Mouse (Mus musculus) midbrain, embryonic 13.5 days (tissue): ENCODE measurements at regions not wholly inside any gene's neighbourhood (a gene's known extent, or its start where the extent isn't known, plus 50 kb on each side); places are given as distances from the start of the nearest gene placed in this dataset.

Experiments
- ATAC-seq: fragments of 200-750 bp; cut with Nextera tagmentation; 2 replicates; pipeline ENCODE4 v1.8.0; 2017; ENCODE audit warnings: mild to moderate bottlenecking, moderate TSS enrichment, moderate library complexity
- H3K27ac ChIP-seq: fragments of 300-500 bp; sonication (generic); 2 replicates; pipeline ENCODE4 v1.5.1; 2015; ENCODE audit warnings: inconsistent platforms, mild to moderate bottlenecking, moderate library complexity
- H3K27me3 ChIP-seq: fragments of 300-500 bp; sonication (generic); 2 replicates; pipeline ENCODE4 v1.6.1; 2015; ENCODE audit warnings: mild to moderate bottlenecking, inconsistent platforms
- H3K36me3 ChIP-seq: fragments of 300-500 bp; sonication (generic); 2 replicates; pipeline ENCODE4 v1.6.1; 2015; ENCODE audit warnings: mild to moderate bottlenecking, inconsistent platforms
- H3K4me1 ChIP-seq: fragments of 300-500 bp; sonication (generic); replicated peaks from 2 replicates; pipeline ENCODE4 v1.6.1; 2015; ENCODE audit warnings: inconsistent platforms
- H3K4me2 ChIP-seq: fragments of 300-500 bp; sonication (generic); replicated peaks from 2 replicates; pipeline ENCODE4 v1.6.1; 2015; ENCODE audit warnings: moderate library complexity, mild to moderate bottlenecking, inconsistent platforms
- H3K4me3 ChIP-seq: fragments of 300-500 bp; sonication (generic); replicated peaks from 2 replicates; pipeline ENCODE4 v1.5.1; 2015; ENCODE audit warnings: mild to moderate bottlenecking, inconsistent platforms
- H3K9ac ChIP-seq: fragments of 300-500 bp; sonication (generic); replicated peaks from 2 replicates; pipeline ENCODE4 v1.6.1; 2015; ENCODE audit warnings: mild to moderate bottlenecking, inconsistent platforms
- H3K9me3 ChIP-seq: fragments of 300-500 bp; sonication (generic); 2 replicates; pipeline ENCODE4 v1.6.1; 2016; ENCODE audit warnings: mild to moderate bottlenecking, inconsistent platforms
- WGBS: fragments of 180-500 bp; shearing (Covaris S2); methylation state at CpG from one replicate; pipeline ENCODE4 v1.1.7; 2015; 5-methylcytosine and 5-hydroxymethylcytosine counted together

- Histone ChIP-seq H3K4me2 (no peak overlapping the region), H3K9me3 (no peaks in the 10 kb centered on the region), H3K9ac (no peak overlapping the region), H3K27me3 (no peaks in the 10 kb centered on the region), H3K36me3 (no peaks in the 10 kb centered on the region), H3K4me3 (no peak overlapping the region), H3K4me1 (no peaks in the 10 kb centered on the region), H3K27ac (no peak overlapping the region)
- WGBS, result 91% methylated on average over 4 of the region's 4 CpGs
- no peak for ATAC-seq
These were observed 180.6 kb upstream of the Arrdc4 start for GRCm38 (mm10) chr7:68929669-68930068.

DNA sequence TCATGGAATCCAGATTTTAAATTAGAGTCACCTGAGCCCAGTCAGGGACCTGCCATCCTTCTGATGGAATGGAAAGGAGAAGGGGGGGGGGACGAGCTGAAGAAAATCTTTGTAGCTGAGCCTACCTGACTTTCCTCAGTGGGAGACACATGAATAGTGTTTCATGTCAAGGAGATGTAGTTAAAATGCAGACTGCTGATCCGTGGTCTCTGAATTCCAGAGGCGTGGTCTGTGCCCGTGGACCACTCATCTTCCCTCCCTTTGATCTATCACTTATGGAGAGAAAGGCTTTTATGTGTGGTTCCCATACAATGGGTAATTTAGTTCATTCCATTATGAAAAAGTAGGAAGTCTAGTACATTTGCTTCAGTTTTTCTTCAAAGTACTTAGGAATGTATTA lies 176.6 kb upstream of the Arrdc4 start:
- H3K4me2 ChIP-seq, result no peak overlapping the region
- H3K4me1 ChIP-seq, result no peaks in the 10 kb centered on the region
- no peak overlapping the region for H3K4me3 ChIP-seq
- H3K36me3 ChIP-seq, result no peaks in the 10 kb centered on the region
- H3K27ac ChIP-seq, result no peak overlapping the region
- no peaks in the 10 kb centered on the region for H3K9me3 ChIP-seq
- no peak for ATAC-seq
- H3K27me3 ChIP-seq, result no peaks in the 10 kb centered on the region
- WGBS, result 47% methylated on average over 4 of the region's 4 CpGs
- H3K9ac ChIP-seq, result no peak overlapping the region

- no peak overlapping the region for H3K9ac ChIP-seq
- no peaks in the 10 kb centered on the region for H3K4me1 ChIP-seq
- H3K4me2 ChIP-seq, result no peak overlapping the region
- WGBS, result 93% methylated on average over 9 of the region's 9 CpGs
- no peak for ATAC-seq
- H3K9me3 ChIP-seq, result no peaks in the 10 kb centered on the region
- H3K27me3 ChIP-seq, result no peaks in the 10 kb centered on the region
- no peak overlapping the region for H3K4me3 ChIP-seq
- H3K27ac ChIP-seq, result no peak overlapping the region
- H3K36me3 ChIP-seq, result no peaks in the 10 kb centered on the region
These were observed 169.8 kb upstream of the Arrdc4 start for GRCm38 (mm10) chr7:68918632-68919435.

- ATAC-seq, result no peak
- Histone ChIP-seq H3K27ac (no peak overlapping the region), H3K9me3 (no peaks in the 10 kb centered on the region), H3K9ac (no peak overlapping the region), H3K4me2 (no peak overlapping the region), H3K36me3 (no peaks in the 10 kb centered on the region), H3K4me1 (no peaks in the 10 kb centered on the region), H3K27me3 (no peaks in the 10 kb centered on the region), H3K4me3 (no peak overlapping the region)
- 40% methylated on average over 2 of the region's 2 CpGs for WGBS
These were observed 168.8 kb upstream of the Arrdc4 start for GRCm38 (mm10) chr7:68917876-68918200.

GRCm38 (mm10) chr7:68917137-68917875 lies 168.3 kb upstream of the Arrdc4 start:
- H3K9me3 ChIP-seq, result no peaks in the 10 kb centered on the region
- H3K36me3 ChIP-seq, result no peaks in the 10 kb centered on the region
- no peak overlapping the region for H3K4me2 ChIP-seq
- H3K4me1 ChIP-seq, result no peaks in the 10 kb centered on the region
- no peaks in the 10 kb centered on the region for H3K27me3 ChIP-seq
- H3K27ac ChIP-seq, result no peak overlapping the region
- H3K9ac ChIP-seq, result no peak overlapping the region
- H3K4me3 ChIP-seq, result no peak overlapping the region
- ATAC-seq, result no peak
- WGBS, result 70% methylated on average over 21 of the region's 21 CpGs

DNA sequence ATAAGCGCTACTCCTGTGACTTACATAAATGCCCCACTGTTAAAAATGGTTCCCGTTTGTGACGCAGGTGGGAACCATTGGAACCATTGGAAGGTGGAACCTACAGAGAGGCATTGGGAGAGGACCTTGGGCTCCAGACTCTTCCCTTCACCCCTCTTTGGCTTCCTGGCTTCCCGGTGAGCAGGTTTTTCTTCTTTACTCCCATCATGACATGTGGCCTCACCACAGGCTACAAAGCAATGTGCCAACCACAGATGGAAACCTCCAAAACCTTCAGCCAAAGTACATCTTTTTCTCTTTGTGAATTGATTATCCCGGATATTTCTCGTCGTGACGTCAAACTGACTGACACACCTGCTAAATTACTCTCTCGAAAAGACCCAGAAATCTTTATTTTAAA lies 166.9 kb upstream of the Arrdc4 start:
- H3K4me2 ChIP-seq, result no peak overlapping the region
- H3K36me3 ChIP-seq, result no peaks in the 10 kb centered on the region
- no peak overlapping the region for H3K4me3 ChIP-seq
- no peak overlapping the region for H3K9ac ChIP-seq
- no peaks in the 10 kb centered on the region for H3K27me3 ChIP-seq
- 94% methylated on average over 9 of the region's 9 CpGs for WGBS
- no peaks in the 10 kb centered on the region for H3K9me3 ChIP-seq
- no peaks in the 10 kb centered on the region for H3K4me1 ChIP-seq
- H3K27ac ChIP-seq, result no peak overlapping the region
- ATAC-seq, result no peak

- WGBS, result 88% methylated on average over 4 of the region's 4 CpGs
- no peak overlapping the region for H3K9ac ChIP-seq
- no peak overlapping the region for H3K4me3 ChIP-seq
- H3K27me3 ChIP-seq, result no peaks in the 10 kb centered on the region
- no peaks in the 10 kb centered on the region for H3K4me1 ChIP-seq
- H3K4me2 ChIP-seq, result no peak overlapping the region
- no peak for ATAC-seq
- no peaks in the 10 kb centered on the region for H3K36me3 ChIP-seq
- no peak overlapping the region for H3K27ac ChIP-seq
- no peaks in the 10 kb centered on the region for H3K9me3 ChIP-seq
These were observed 165.3 kb upstream of the Arrdc4 start for GRCm38 (mm10) chr7:68914344-68914743.

DNA sequence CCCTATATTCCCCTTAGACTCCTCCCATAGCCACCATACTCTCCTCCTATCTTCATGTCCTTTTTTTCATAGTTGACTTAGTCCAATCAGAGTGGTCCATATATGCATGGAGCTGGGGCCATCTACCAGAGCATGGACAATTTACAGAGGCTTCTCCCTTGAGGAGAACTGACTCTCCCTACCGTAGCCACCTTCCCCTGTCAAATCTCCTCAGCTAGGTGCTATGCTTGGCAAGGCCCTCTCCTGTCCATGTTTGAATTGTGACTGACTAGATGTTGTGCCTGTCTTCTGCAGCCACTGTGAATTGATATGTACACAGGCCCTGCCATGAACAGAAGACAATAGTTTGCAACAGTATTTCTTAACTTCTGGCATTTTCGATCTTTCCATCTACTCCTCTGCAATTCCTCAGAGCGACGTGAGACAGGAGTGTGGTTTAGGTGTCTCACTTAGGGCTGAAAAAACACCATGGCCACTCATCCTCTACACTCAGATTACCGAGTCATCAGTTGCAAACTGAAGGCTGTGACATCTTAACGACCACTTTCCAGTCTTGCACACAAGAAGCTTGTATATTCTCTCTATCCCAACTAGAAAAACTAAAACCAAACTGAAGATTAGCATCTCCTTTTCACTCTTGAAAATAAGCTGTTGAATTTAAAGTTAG lies 163.1 kb upstream of the Arrdc4 start:
- Histone ChIP-seq H3K27ac (no peak overlapping the region), H3K4me1 (peaks cover 13% of the 10 kb centered on the region), H3K4me2 (no peak overlapping the region), H3K9ac (no peak overlapping the region), H3K9me3 (no peaks in the 10 kb centered on the region), H3K36me3 (no peaks in the 10 kb centered on the region), H3K27me3 (no peaks in the 10 kb centered on the region), H3K4me3 (no peak overlapping the region)
- WGBS, result 90% methylated on average over 6 of the region's 6 CpGs
- 0 out of 2 replicates have a peak, but pooled peaks have one; percentile 15 for ATAC-seq

- 43% methylated on average over 3 of the region's 3 CpGs for WGBS
- Histone ChIP-seq H3K9me3 (no peaks in the 10 kb centered on the region), H3K4me1 (peaks cover 14% of the 10 kb centered on the region), H3K9ac (no peak overlapping the region), H3K4me2 (no peak overlapping the region), H3K27ac (no peak overlapping the region), H3K4me3 (no peak overlapping the region), H3K27me3 (no peaks in the 10 kb centered on the region), H3K36me3 (no peaks in the 10 kb centered on the region)
- 0 out of 2 replicates have a peak, but pooled peaks have one; percentile 35 for ATAC-seq
These were observed 162.5 kb upstream of the Arrdc4 start for GRCm38 (mm10) chr7:68911562-68911961.

GRCm38 (mm10) chr7:68909694-68910093 lies 160.7 kb upstream of the Arrdc4 start:
- Histone ChIP-seq H3K9me3 (no peaks in the 10 kb centered on the region), H3K9ac (no peak overlapping the region), H3K27me3 (no peaks in the 10 kb centered on the region), H3K4me3 (no peak overlapping the region), H3K27ac (no peak overlapping the region), H3K4me1 (peaks cover 14% of the 10 kb centered on the region), H3K4me2 (no peak overlapping the region), H3K36me3 (no peaks in the 10 kb centered on the region)
- ATAC-seq, result no peak
- WGBS, result 100% methylated on average over 1 of the region's 1 CpGs

GRCm38 (mm10) chr7:68908401-68908834 lies 159.4 kb upstream of the Arrdc4 start:
- H3K4me1 ChIP-seq, result peaks cover 14% of the 10 kb centered on the region
- peak; percentile 49; the same call in 1 of the 2 replicates for ATAC-seq
- H3K4me3 ChIP-seq, result no peak overlapping the region
- no peaks in the 10 kb centered on the region for H3K9me3 ChIP-seq
- 43% methylated on average over 1 of the region's 1 CpGs for WGBS
- H3K4me2 ChIP-seq, result no peak overlapping the region
- H3K9ac ChIP-seq, result no peak overlapping the region
- H3K27ac ChIP-seq, result 0 out of 2 replicates have a peak overlapping the region, but pooled peaks have one; percentile 70
- H3K27me3 ChIP-seq, result no peaks in the 10 kb centered on the region
- H3K36me3 ChIP-seq, result no peaks in the 10 kb centered on the region

DNA sequence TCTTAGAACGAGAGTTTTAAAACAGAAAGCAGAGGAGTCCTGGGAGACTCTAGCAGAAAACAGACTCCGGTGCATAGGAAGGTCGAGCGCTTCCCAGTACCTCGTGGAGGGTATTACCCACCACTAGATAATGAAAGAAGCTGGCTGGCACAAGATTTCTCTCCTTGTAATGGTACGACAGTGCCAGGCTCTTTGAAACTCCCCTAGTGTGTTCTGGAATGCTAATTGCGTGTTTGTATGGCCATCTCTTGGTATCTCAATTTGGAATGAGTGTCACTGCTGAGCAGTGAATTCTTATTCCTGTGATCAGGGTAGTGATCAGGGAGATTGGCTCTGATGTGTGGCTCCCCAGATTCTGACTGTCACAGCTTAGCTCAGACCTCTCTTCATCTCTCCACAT lies 158.8 kb upstream of the Arrdc4 start:
- H3K4me3 ChIP-seq, result no peak overlapping the region
- no peak overlapping the region for H3K9ac ChIP-seq
- no peaks in the 10 kb centered on the region for H3K36me3 ChIP-seq
- WGBS, result 72% methylated on average over 7 of the region's 7 CpGs
- H3K27ac ChIP-seq, result peak overlapping the region; percentile 70; the same call in 1 of the 2 replicates
- ATAC-seq, result 0 out of 2 replicates have a peak, but pooled peaks have one; percentile 56
- no peak overlapping the region for H3K4me2 ChIP-seq
- H3K4me1 ChIP-seq, result peaks cover 14% of the 10 kb centered on the region
- no peaks in the 10 kb centered on the region for H3K27me3 ChIP-seq
- no peaks in the 10 kb centered on the region for H3K9me3 ChIP-seq
